Mouse (Mus musculus) common myeloid progenitor, adult 5-6 weeks (primary cell): ENCODE data around the gene Zmiz1. TPM values are rescaled to one million over a fixed set of nuclear protein-coding genes. Genes with fewer than 3 reads are reported as not detected.

ENCODE experiments used
- ATAC-seq: replicated peaks from 2 replicates; pipeline ENCODE4 v1.8.0; 2016; ENCODE audit warnings: low read depth, mild to moderate bottlenecking, moderate TSS enrichment, inconsistent platforms; ENCODE audit not compliant: poor library complexity, severe bottlenecking
- total RNA-seq: library from RNA; stranded (forward); fragments of 200-1000, 187-1606 nt; gene quantifications from 2 replicates; pipeline ENCODE4 v1.2.3, GENCODE M21; 2017

Gene Zmiz1
- total RNA-seq, 1 experiment from 2014 or later: 23.1 TPM

DNA sequence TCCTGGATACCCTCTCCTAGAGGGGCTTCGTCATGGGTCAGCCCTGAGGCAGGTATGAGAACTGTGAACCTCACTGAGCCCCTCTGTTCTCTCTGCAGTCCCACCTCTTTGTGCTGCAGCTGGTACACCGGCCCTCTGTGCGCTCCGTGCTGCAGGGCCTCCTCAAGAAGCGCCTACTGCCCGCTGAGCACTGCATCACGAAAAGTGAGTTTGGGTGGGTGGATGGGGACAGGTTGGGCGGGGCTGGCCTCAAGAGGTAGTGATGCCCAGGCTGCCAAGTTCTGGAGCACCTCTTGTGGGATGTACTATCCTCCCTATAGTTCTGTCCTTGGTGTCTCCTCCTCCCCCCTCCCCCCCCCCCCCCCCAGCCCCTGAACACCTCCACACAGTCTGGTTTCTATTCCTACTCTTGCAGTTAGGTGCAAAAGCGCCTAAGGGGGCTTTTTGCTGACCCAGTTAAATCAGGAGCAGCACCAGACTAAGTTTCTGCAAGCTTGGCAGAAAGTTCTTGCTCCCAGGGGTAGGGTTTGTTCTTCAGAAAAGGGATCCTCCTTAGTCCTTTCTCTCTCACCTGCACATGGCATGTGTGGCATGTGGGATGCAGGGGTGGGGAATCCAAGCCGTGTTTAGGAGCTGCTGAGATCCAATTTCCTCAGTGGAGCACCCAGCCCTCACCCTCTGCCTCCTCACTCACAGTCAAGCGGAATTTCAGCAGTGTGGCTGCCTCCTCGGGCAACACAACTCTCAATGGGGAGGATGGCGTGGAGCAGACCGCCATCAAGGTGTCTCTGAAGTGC lies 195.6 kb downstream of the Zmiz1 start:
- ATAC-seq: no peak

- ATAC-seq: no peak
Observed at GRCm38 (mm10) chr14:25660661-25661060, 201.7 kb downstream of the Zmiz1 start.

DNA sequence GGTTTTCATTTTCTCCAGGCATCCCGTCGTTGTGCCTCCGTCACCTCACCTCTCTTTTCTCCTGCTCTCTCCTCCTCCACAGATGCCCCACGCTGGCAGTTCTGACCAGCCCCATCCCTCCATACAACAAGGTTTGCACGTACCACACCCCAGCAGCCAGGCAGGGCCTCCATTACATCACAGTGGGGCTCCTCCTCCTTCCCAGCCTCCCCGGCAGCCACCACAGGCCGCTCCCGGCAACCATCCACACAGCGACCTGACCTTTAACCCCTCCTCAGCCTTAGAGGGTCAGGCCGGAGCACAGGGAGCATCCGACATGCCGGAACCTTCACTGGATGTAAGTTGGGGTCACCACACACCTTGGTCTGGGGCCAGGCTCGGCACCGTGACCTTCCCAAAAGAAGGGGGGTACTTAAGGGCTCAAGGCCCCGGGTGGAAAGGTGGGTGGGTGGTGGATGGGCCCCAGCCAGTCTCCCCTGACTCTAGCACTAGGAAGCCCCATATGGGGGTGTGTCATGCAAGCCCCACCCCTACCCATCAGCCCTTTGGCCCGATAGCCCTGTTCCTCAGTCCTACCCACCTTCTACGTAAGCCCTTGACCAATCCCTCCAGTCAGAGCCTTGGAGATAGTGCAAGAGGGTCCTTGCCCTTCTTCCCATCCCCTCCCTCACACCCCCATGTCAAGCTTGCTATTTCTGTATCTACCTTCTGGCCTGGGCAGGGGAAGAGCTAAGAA lies 202.4 kb downstream of the Zmiz1 start:
- ATAC-seq: no peak

DNA sequence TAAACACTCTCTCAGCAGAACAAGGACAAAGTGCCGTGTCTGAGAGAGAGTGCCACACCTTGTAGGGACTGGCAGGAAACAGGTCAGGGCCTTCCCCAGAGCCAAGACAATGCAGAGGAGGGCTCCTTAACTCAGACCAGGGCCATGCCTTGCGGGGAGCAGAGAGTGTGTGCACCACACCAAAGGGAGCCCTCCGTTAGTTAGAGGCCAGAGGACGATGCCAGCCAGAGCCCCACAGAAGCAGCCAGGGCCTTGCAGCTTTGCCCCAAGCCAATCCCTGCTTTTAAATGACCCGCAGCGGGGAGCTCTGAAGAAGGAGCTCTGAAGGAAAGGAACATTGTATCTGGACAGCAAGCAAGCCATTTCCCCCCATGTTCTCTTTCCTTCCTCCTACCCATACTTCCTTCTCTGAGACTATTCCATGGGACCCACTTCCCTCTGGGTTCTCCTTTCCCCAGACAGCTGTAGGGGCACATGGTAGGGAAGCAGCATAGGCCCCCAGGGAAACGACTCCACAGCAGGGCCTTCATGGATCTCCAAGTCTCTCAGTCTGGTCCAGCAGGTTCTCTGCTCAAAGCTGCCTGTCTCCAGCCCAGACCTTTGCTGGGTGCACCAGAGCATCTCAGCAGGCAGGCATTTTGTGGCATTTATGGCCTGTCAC lies 204.8 kb downstream of the Zmiz1 start:
- no peak for ATAC-seq

DNA sequence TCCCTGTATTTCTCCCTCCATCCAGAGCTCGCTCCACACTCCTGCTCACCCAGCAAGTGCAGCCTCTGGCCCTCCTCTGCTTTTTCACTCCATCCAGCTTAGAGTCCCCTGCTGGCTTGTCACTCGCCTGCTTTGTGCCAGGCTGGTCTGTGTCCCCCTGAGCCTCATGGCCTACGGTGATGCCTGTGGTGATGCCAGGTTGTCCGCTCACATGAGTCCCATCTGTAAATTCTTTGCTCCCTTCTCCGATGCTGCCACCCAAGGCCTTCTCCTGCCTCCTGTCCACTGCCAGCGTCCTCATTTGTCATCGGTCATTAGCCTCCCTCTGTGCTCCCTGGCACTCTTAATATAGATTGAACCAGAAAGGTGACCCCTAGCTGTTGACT lies 205.3 kb downstream of the Zmiz1 start:
- no peak for ATAC-seq

DNA sequence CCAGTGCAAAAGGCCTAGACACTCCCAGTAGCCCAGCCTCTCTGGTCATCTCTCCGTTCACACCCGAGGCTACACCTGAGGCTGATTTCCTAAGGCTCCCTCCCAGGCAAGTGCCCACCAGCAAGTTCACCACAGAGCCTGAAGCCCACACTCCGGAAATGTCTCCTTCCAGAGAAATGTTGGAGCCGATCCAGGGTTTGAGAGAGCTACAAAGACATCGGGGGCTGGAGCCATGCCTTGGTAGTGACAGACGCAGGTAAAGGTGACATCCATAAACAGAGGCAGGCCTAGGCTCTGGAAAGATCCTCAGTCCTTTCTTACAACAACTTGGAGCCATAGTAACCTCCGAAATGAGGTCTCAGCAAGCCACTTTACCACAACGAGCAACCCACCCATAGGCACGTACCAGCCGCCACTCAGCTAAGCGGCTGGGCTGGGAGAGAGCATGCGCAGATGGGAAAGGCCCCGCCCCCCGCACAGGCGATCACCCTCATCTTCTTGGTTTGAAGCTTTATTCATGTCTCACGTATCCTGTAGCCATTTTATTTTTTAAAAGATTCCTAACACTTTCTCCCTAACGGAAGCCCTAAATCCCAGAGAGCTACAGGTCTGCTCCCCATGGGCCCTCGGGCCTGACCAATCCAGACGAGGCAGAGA lies 206.5 kb downstream of the Zmiz1 start:
- ATAC-seq: no peak

- no peak for ATAC-seq
Observed at GRCm38 (mm10) chr14:25666668-25667376, 207.8 kb downstream of the Zmiz1 start.

- ATAC-seq: peak; percentile 64
Observed at GRCm38 (mm10) chr14:25667587-25667986, 208.6 kb downstream of the Zmiz1 start.

GRCm38 (mm10) chr14:25679625-25680024 lies 220.6 kb downstream of the Zmiz1 start:
- ATAC-seq: no peak

- no peak for ATAC-seq
Observed at GRCm38 (mm10) chr14:25682020-25682419, 223.0 kb downstream of the Zmiz1 start.

DNA sequence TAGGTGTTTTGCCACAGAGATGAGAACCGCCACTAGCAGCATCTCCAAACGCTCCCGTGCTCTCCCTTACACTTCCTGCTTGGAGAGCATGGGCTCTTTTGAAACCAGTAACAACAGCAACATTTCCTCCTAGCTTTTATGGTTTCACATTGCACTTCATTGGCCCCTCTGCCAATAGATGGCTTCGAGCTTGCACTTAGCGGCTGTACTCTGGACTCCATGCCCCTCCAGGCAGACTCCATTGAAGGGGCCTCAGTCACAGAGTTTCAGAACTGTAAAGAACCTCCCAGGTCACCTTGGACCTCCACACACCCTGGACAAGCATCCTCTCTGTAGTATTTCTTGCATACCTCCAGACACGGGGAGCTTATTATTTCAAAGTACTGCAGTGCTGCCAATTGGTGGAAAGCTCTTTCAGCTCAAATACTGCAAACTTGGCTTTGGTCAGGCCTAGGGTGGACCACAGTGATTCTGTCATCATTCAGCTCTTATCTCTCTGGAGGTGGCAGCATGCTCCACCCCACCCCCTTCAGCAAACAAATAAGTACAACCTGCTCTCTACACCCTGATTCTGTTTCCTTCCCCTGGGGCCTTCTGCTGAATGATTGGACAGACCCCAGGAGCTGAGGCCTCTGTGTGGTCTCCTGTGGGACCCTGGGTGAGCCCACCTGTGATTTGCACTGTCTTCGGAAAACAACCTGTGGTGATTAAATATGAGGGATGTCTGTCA lies 227.4 kb downstream of the Zmiz1 start:
- ATAC-seq: peak; percentile 45; the same call in 1 of the 2 replicates

DNA sequence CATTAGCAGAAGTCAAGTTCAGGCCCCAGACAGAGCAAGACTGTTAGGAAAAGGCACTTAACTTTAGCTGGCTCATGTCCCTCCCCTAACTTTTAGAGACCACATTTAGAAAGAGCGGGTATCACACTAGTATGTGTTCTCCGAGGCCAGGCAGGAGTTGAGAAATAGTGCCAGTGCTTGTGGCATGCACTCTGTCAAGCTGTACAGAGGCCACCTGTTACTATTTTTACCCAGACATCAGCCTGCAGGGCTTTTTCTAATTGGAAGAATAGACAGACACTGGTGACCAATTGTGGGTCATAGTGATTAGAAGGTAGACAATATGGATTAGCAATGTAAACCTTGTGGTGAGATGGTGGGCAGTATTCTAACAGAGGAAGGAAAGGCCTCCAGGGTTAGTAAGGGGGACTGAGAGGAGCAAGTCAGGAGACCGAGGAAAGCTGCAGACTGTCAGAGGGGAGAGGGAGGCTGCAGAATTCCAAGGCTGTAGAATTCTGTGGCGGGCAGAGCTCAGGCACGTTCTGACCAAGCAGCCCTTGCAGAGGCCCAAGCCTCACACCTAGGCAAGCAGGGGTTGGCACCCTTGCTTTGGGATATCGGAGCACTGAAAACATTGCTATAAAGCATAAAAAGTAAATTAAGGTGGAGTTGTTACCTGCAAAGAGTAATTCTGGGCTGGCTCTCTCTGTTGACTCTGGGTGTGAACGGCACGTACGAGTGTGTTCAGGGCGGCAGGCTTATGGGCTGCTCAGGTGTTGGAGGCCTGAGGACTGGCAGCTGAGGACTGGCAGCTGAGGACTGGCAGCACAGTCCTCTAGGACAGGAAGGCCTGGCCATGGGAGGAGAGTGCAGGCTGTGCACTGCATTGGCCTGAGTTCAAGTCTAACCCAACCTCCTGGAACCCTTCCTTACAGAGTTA lies 228.3 kb downstream of the Zmiz1 start:
- 0 out of 2 replicates have a peak, but pooled peaks have one; percentile 22 for ATAC-seq

GRCm38 (mm10) chr14:25693271-25693887 lies 234.4 kb downstream of the Zmiz1 start:
- ATAC-seq: peak; percentile 3

GRCm38 (mm10) chr14:25693888-25694568 lies 235.0 kb downstream of the Zmiz1 start, which contains the start of gene Ppif:
TSS of gene Ppif (plus strand) at chr14:25694154.
- peak; percentile 81 for ATAC-seq

- no peak for ATAC-seq
Observed at GRCm38 (mm10) chr14:25694569-25694897, 235.5 kb downstream of the Zmiz1 start.

DNA sequence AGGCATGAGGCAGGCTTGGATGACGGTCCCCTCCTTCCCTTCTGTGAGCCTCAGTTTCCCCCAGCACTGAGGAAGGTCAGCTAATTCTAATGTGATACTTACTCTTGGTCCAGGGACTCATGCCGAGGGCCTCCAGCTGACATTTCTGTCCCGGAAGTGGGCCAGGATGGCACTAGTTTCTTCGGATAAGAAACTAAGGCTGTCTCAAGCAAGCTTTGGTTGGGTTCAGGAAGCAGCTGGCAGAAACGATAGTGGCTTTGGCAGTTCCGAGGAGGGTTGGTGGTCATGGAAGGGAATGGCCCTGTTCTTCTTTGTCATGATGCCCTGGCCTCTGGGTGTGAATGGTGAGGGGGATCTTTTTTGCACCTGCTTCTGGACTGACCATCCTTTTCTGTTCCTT lies 236.1 kb downstream of the Zmiz1 start:
- ATAC-seq: peak; percentile 78

DNA sequence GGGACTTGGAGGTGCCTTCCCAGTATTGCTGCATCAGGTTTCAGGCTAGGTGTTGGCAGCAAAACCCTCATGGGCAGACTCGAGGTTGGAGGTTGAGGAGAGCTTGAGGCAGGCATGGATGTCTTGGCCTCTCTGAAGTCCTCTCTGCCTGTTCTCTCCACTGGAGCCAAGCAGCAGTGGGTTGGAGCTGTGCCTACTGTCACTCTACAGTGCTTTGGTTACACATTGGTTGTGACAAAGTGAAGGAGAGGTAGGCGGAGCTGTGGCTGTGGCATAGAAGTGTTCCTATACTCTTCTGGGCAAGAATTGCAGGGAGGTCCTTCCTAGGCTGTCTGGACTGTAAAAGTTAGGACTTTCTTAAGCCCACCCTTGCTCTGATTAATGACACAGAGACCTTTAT lies 237.4 kb downstream of the Zmiz1 start:
- no peak for ATAC-seq
